Mouse (Mus musculus): ENCODE data around the gene Acbd5.
"Not testable (repeated sequence)": the region's sequence is repeated elsewhere in the genome, so short reads cannot be mapped to it uniquely, and the experiment has no call there.

Gene Acbd5

DNA sequence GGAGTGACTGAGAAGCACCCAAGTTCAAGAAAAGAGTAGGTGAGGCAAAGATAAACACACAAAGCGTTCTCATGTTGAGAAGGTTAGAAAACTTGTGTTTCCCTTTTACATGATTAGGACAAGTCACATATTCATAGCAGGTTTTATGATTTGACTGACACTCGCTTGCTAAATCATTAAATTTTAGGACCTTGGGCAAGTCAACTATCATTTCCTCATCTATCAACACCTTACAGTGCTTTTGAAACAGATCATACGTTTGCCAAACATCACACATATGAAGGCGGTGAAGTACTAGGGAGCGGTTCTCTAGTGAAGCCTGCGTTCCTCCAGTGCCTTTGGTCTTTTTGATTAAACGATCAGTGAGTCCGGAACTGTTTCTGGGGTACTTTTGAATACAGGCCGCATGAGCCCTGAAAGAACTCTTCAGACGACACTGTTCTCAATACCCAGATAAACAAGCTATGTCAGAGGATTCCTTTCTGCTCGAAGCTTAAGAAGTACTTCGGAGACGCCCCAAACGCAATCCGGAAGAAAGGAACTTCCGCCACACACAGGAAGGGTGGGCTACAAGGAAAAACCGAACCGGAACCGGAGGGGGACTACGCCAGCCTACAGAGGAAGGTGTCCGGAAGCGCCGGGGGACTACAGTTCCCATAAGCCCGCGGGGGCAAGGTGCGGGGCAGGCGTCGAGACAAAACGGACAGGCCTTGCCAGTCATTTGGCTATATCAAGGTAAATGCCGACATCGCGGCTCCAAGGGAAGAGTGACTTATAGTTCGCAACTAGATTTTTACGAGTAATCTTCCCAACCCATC is at the start of gene Acbd5:
TSS of gene Acbd5 (plus strand) at position 616 of the 818 bp plus-strand sequence.
- DNase-seq, result peak; percentile 97

DNA sequence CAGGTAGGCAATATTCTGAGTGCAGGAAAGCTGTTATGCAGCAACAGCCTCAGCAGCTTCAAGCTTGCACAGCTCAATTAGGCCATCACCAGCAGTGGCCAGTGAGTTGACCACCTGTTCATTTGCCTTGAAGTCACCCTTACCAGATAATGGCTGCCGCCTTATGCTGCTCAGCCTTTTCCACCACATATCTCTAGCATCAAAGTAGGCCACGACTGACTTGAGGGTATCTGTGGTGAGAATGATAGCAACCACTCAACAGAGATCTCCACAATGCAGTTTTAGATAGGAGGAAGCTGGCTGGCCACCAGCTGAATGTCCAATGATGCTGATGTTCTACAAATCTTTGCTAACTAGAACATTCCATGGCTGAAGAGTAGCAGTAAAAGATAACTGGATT is 48.8 kb upstream of the Acbd5 start:
- DNase-seq, result no peak

DNA sequence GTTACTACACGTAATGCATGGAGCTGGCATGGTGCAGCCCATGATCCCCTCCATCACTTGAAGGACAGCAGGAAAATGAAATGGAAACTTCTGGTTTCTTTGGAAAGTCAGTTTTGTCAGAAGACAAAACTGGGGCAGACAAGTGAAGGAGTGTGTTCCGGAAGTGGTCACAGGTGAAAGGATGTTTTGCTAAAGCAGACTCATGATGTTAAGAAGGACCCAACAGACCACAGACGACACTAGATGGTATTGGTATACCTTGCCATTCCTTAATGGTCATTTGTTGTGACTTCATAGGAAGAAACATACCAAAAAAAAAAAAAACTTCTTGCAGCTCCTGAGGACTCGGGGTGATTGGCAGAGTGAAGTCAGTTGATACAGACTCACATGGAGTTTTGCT is 46.6 kb upstream of the Acbd5 start:
- DNase-seq, result no peak

DNA sequence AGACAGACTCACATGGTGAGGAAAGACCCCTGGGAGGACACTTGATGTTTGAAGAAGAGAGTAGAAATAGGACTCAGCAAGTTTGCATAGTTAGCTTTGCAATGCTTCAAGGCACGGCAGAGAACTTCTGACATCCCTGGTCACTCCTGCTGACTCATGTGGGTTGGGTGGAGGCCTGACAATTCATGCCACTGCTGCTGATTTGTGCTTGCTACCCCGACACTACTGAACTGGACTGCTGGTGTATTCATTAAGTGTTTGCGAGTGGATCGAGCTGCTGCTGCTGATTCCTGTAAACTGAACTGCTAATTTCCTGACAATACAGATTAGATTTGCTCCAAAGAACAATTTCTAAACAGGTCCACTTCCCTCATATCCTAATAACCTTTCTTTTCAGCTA is 46.2 kb upstream of the Acbd5 start:
- no peak for DNase-seq

DNA sequence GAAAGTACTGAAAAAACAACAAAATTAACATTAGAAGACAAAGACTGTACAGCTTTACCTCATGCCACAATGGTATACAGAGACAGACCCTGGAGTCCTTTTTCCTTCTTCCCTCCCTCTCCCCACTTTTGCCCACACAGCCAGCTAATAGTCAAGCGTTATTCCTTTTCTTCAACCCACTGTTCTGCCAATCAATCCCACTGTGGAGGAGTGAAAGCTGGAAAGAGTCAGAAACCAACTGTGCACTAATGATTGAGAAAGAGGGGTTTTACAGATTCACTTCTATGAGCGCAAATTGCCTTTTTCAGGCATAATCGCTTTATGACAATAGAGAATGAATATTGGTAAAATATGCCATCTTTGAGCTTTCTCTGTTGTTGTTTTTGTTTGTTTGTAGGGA is 44.9 kb upstream of the Acbd5 start:
- DNase-seq, result peak; percentile 35

DNA sequence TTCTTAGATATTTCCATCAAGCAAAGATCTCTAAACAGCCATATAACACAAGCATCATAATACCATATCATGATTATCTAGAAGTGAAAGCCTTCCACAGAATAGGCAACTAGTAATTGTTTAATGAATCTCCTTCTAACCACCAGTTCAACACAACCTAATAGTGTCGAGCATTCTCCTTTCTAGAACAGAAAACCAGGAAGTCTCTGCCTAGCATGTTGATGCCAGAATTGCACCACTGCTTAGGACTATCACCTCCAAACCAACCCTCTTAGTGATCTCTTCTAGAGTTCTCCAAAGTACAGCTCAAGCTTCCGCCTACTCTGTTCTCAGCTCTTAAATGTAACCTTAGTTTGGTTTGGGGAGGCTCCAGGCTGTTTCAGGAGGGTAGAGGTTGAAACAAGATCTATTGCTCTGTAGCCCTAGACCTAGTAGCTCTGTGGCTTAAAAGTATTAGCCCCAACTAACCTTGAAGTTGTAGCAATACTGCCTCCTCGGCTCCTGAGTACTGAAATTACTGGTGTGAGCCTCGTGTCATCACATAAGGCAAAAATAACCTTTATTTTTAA is 44.2 kb upstream of the Acbd5 start:
- no peak for DNase-seq

DNA sequence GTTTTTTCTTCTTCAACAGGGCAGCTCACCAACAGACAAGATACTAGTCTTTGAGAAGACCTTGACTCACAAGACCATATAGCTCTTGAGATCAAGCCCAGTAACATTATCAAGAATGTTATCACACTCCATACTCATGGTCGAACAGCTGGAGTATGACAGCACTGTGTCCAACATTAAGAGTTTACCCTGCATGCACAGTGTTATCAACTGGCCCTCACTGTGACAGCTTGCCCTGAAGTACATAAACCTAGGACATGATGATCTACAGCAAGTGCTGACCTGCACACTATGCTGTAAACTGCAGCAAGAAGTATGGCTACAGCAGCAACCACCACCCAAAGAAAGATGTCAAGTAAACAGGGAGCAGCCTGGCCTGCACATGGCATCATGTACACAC is 41.6 kb upstream of the Acbd5 start:
- no peak for DNase-seq

DNA sequence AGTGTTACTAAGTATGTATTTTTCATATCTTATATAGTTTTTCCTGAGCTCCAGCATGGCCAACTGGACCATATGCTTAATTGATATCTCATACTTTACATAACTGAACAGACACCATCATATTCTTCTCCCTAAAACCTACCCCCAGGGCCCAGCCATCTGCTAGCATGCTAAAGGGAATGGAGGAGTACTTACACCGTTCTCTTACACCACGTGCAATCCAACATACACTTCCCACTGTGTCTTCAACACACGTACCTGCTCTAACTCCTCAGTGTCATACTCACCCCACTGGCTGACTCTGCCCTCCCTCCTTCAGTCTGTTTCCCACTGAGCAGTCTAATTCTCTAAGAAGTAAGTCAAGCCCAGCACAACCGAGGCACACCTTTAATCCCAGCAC is 39.1 kb upstream of the Acbd5 start:
- no peak for DNase-seq

DNA sequence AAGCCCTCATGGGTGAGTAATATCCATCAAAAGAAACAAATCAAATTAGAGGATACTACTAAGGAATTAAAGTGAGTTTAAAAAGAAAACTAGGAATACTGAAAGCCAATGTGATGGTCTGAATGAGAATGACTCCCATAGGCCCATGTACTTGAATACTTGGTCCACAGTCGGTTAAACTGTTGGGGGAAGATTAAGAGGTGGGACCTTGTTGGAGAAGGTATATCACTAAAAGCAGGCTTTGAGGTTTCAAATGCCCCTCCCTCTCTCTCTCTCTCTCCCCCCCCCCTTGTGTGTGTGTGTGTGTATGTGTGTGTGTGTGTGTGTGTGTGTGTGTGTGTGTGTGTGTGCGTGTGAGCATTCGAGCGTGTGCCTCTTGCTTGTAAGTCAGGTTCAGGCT is 37.3 kb upstream of the Acbd5 start:
- no peak for DNase-seq

DNA sequence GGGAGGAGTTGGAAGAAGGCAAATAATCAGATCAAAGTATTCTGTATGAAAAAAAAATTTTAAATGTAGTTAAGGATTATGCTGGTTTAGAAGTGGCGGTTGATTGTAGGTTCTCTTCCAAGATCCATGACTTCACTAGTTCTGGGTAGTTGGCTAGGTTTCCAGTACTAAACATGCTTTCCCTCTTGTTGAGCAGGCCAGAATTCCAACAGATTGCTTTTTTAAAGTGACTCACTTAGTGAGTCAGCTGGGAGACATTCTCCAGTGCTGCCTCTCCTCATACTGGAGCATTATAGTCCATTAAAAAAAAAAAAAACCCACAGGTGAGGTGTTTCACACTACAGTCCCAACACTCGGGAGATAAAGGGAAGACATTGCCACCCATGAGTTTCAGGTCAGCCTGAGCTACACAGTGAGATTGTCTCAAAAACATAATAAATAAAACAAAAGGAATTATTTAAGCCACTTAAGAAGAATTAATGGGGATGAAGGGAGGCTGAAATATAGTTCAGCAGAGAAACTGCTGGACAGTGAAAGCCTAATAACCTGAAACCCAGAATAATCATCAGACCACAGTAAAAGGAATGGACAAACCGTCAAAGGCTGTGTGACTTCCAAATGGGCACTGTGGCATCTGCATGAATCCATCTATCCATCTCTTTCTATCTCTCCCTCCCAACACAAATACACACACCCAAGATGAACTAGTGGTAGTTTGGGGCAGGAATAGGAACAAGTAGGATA is 33.1 kb upstream of the Acbd5 start:
- DNase-seq, result peak; percentile 55

DNA sequence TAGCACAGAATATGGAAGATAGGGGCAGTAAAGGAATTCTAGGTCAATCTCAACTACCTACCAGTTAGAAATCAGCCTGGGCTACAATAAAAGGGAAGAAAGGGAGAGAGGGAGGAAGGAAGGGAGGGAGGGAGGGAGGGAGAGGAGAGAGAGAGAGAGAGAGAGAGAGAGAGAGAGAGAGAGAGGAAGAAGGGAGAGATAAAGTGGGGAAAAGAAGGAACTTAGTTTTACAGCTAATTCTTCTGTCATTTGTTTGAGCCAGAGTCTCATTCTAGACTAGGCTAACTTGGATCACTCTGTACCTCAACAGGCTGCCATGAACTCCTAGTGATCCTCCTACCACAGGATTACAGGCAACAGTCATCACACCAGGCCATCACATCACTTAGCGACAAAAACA is 32.5 kb upstream of the Acbd5 start:
- DNase-seq, result no peak

DNA sequence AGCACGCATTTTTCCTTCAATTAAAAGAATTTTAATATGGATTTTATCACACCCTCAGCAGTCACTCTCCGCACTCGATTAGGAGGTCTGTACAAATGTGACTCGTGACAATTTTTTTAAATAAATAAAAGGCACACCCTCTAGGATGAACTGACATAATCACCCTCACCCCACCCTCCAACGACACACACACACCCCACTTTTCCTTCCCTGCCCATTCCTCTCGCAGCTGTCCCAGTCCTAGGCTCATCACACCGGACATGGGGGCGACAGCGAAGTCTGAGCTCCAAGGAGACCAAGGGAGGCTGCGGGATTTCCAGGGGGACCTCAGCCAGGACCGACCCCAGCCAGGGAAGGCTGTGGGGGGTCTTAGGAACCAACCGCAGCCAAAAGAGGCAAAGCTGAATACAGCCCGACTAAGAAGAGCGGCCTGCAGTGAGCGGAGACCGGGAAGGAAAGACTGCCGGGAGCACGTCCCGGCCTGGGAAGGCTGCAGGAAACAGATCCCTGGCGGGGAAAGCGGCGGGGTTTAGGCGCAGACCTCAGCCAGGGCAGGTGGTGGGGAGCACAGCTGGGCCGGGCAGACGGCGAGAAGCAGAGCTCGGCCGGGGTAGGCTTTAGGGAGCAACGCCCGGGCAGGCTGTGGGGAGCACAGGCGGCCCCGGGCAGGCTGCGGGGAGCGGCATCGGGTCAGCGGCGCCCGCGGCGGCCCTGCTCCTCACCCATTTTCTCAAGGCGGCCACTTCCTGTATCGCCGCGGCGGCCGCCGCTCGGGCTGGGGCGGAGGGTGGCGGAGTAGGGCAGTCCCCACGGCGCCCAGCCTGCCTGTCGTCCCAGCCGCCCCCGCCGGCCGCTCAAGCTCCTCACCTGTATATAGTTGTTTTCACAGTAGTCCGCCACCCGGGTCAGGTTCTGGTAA is 28.6 kb upstream of the Acbd5 start:
- DNase-seq, result peak; percentile 29

DNA sequence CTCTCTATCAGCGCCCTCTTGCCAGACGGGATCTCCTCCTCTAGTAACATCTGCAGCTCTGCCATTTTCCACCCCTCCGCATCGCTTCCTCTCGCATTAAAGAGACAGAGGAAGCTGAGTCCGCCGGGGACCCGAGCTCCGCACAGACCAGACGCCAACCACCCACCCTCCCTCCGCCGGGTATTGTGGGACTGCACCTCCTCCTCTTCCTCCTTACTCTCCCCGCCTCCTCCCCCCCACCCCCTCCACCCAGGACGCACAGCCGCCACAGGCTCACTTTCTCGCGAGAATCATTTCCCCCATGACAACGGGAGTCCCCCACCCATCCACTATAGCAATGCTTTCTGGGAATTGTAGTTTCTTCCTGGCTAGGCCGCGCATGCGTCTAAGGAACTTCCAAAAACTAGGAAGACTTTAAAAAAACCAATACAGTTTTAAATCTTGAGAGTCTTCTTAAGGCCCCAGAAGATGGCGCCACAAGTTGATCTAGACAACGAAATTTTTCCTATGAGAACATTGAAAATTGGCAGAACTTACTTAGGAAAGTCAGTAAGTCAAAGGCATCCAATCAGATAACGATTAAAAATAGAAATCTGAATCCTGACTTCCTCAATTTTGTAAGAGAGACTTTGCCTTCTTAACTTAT is 27.8 kb upstream of the Acbd5 start, which contains the start of gene Abi1:
TSS of gene Abi1 (minus strand) at position 241 of the 646 bp plus-strand sequence.
- DNase-seq, result peak; percentile 96

DNA sequence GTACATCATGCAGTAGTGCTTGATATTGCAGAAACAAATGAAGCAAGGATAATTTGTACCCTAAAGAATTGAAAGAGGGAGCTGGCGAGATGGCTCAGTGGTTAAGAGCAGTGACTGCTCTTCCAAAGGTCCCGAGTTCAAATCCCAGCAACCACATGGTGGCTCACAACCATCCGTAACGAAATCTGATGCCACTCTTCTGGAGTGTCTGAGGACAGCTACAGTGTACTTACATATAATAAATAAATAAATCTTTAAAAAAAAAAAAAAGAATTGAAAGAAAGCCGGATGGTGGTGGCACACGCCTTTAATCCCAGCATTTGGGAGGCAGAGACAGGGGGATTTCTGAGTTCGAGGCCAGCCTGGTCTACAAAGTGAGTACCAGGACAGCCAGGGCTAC is 27.3 kb upstream of the Acbd5 start:
- DNase-seq, result not testable (repeated sequence)

DNA sequence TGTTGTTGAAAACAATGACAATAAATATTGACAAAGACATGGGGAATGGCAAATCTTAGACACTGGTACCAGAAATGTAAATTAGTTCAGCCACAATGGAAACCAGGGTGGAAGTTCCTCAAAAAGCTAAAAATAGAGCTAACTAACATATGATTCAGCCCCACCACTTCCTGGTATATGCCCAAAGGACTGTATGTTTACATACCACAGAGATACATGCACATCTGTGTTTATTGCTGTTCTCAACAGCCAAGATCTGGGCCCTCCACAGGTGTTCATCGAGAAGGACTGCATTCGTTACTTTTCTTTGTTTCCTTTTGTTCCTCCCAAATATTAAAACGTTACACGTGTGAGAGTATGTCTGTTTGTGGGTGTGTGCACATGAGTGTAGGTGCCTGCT is 26.5 kb upstream of the Acbd5 start:
- no peak for DNase-seq

DNA sequence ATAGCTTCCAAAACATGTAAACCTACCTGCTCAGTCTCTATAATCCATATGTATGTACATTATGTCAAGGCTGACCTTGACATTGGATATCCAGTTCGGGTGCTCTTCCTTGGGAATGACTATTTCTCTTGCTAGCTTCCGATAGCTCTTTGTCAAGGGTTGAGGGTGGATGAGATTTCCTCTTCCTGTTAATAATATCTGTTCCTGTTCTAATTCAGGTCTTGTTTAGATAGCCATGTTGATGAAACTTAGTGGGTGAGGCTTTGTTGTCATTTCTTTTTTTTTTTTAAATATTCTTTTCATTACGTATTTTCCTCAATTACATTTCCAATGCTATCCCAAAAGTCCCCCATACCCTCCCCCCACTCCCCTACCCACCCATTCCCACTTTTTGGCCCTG is 25.8 kb upstream of the Acbd5 start:
- no peak for DNase-seq

DNA sequence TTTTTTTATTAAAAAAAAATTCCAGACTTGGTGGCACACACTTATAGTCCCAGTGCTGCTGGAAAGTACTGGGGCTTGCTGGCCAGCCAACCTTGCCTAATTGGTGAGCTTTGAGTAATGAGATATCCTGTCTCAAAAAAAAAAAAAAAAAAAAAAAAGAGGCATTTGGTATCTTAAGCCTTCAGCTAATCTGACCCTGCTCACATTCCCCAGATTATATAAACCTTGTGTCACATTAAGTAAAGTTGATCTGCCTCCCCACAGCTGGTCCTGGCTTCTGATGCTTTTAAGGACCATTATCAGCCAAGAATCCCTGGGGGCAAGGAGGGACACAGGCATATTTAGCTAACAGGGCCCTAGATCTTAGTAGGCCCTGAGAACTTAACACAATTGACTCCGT is 22.3 kb upstream of the Acbd5 start:
- no peak for DNase-seq

DNA sequence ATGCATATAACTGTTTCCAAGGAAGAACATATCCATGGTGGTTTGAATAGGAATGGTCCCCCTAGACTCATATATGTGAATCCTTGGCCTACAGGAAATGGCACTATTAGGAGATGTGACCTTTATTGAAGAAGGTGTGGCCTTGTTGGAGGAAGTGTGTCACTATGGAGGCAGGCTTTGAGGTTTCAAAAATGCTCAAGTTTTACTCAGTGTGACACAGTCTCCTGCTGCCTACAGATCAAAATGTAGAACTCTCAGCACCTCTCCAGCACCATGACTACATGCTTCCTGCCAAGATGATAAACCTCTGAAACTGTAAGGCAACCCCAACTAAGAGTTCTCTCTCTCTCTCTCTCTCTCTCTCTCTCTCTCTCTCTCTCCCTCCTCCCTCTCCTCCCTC is 20.0 kb upstream of the Acbd5 start:
- no peak for DNase-seq

DNA sequence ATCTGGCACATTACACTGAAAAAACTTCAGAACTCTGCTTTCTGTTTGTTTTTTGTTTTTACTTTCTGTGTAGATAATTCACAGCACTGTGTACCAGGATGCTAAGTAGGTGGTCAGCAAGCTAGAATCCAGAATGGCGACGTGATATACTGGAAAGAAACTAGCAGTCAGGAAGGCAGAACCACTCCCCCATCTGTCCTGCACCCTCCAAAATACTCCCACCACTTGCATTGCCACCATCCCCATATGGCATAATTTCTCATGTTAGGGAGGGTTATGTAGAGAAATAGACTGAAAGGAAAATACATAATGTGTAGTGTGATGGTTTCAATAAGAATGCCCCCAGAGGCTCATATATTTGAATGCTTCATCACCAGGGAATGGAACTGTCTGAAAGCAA is 16.1 kb upstream of the Acbd5 start:
- peak; percentile 68 for DNase-seq

DNA sequence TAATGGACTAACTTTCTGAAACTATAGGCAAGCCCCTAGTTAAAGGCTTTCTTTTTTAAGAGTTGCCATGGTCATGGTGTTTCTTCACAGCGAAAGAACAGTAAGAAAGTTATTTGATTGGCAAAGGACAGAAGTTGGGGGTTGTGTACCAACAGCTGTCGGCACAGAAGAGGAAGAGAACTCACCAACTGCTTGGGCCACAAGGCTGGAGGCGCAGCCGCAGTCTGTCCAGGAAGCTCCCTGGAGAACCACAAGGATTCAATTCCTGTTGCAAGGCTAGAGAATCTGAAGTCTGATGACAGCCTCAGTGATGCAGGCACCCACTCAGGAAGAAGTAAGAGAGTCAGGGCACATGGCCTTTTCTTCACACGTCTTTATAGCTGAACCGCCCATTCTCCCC is 15.4 kb upstream of the Acbd5 start:
- DNase-seq, result peak; percentile 82

DNA sequence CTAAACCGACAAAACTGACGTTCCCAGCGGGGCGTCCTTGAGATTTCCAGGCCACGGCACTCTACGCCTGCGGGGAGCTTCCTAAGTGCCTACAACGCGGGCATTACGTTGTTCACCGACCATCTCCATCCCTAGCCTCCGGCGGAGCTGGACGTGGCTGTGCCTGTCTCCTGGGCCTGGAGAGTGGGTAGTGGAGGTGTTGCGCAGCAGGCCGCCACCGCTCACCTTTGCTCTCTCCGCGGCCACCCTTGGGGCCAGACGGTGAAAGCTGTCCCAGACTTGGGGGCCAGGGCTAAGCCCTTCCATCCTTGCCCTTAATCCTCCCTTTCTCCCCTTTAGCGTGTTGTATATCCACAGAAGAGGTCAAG is 387 bp downstream of the Acbd5 start:
- DNase-seq, result no peak
